Mouse (Mus musculus) liver, adult 2 months (tissue): ENCODE results near the gene Sost.

Experiments used
- CTCF ChIP-seq: fragments of 200-500 bp; IDR thresholded peaks from 2 replicates; pipeline ENCODE4 v1.5.1; 2011; ENCODE audit warnings: low read depth, low read length, control low read depth
- POLR2A ChIP-seq: fragments of 200-500 bp; IDR thresholded peaks from 2 replicates; pipeline ENCODE4 v1.6.1; 2011; ENCODE audit warnings: low read length, control low read depth; ENCODE audit not compliant: insufficient read depth; ENCODE audit errors: extremely low read depth

GRCm38 (mm10) chr11:101946525-101946924 is 20.3 kb downstream of the Sost start:
- no peak for TF ChIP-seq CTCF
- TF ChIP-seq POLR2A, result no peak
